Mouse (Mus musculus) CD8-positive naive resting alpha-beta T cell, adult 2 months (primary cell): ENCODE results near the gene Fh1.

Experiments used
- DNase-seq, 2 experiments: peaks; one replicate each; pipeline ENCODE4 v3.0.0; 2022; ENCODE audit warnings: low read depth in 2 of 2, low spot score in 2 of 2

Fh1 gene

GRCm38 (mm10) chr1:175552474-175552873 lies 73.0 kb downstream of the Fh1 start:
- no peak for DNase-seq

- no peak for DNase-seq
Observed at GRCm38 (mm10) chr1:175550586-175550985, 74.8 kb downstream of the Fh1 start.
